Mouse (Mus musculus): ENCODE data around the gene 3830417A13Rik.

DNA sequence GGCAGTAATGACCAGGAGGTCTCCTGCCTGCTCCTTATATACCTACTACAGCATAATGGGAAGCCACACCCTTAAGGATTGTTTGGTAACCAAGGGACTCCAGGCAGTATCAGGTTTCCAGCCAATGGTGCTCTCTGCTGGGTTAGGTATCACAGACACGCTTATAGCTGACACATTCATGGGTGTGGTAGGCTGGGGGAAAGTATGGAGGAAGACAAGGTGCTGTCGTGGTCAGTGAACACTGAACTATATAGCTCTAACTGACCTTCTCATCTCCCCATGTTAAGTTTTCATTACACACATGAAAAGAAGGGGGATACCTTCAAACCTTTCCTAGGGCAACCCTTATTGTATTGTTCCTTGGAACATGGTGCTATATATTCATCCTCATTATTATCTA lies 21.2 kb upstream of the 3830417A13Rik start, which contains the start of gene Gm6760:
- TF ChIP-seq CTCF (conservative IDR thresholded peaks at IDR 0.05 in 1 of 2, IDR thresholded peaks at IDR 0.05 in 1 of 2; ENCODE audit: low read depth in 2 of 2, low read length in 2 of 2) = no peak
- TF ChIP-seq JUN (IDR thresholded peaks at IDR 0.05; ENCODE audit: insufficient read depth, low read depth, low read length) = no peak
- no peak for TF ChIP-seq MEF2A (IDR thresholded peaks at IDR 0.05; ENCODE audit: borderline replicate concordance, low read depth, low read length)
- no peak for TF ChIP-seq POLR2A (IDR thresholded peaks at IDR 0.05; ENCODE audit: low read depth, low read length)
- no peak for TF ChIP-seq CHD2 (IDR thresholded peaks at IDR 0.05; ENCODE audit: low read length)
- TF ChIP-seq EP300 (IDR thresholded peaks at IDR 0.05; ENCODE audit: low read length) = no peak
- no peak for TF ChIP-seq GABPA (IDR thresholded peaks at IDR 0.05; ENCODE audit: insufficient replicate concordance, low read depth, low read length)
